Mouse (Mus musculus) G1E (cell line): ENCODE data around the gene Gzmm. TPM values are rescaled to one million over a fixed set of nuclear protein-coding genes. Genes with fewer than 3 reads are reported as not detected.
A peak's percentile ranks its signal among the peaks of the same experiment; 100 is the strongest.

Source experiments
- ATAC-seq: 2 replicates; pipeline ENCODE4 v1.8.0; 2016; ENCODE audit warnings: mild to moderate bottlenecking; ENCODE audit not compliant: insufficient number of reproducible peaks, poor library complexity, low FRiP score, severe bottlenecking; ENCODE audit errors: extremely low read depth
- DNase-seq: peaks from one replicate; pipeline ENCODE4 v3.0.0; 2012; ENCODE audit warnings: low spot score
- H3K27me3 ChIP-seq: 2 replicates; pipeline ENCODE4 v1.6.1; 2012; ENCODE audit warnings: mild to moderate bottlenecking, low read length, inconsistent platforms; ENCODE audit not compliant: insufficient read depth
- H3K36me3 ChIP-seq: replicated peaks from 2 replicates; pipeline ENCODE3; 2012; ENCODE audit warnings: mild to moderate bottlenecking, inconsistent platforms
- H3K4me1 ChIP-seq: 2 replicates; pipeline ENCODE4 v1.6.1; 2012; ENCODE audit warnings: low read depth, low read length, inconsistent platforms, mixed read lengths; ENCODE audit not compliant: insufficient read depth
- H3K4me3 ChIP-seq: 2 replicates; pipeline ENCODE4 v1.5.1; 2012; ENCODE audit warnings: low read depth, mild to moderate bottlenecking, inconsistent platforms, low read length, moderate library complexity, mixed read lengths
- H3K9me3 ChIP-seq: replicated peaks from 2 replicates; pipeline ENCODE4 v1.6.1; 2012; ENCODE audit warnings: inconsistent platforms
- CTCF ChIP-seq: IDR thresholded peaks from 2 replicates; pipeline ENCODE4 v1.5.1; 2012; ENCODE audit warnings: low read depth, low read length, inconsistent platforms, mixed read lengths
- GATA1 ChIP-seq: IDR thresholded peaks from 2 replicates; pipeline ENCODE4 v1.6.1; 2012; ENCODE audit warnings: borderline replicate concordance, low read length, inconsistent platforms, mixed read lengths
- GATA2 ChIP-seq: IDR thresholded peaks from 2 replicates; pipeline ENCODE4 v1.6.1; 2012; ENCODE audit warnings: low read depth, low read length, inconsistent platforms, borderline replicate concordance
- POLR2AphosphoS5 ChIP-seq: IDR thresholded peaks from 2 replicates; pipeline ENCODE4 v1.6.1; 2012; ENCODE audit warnings: low read depth, low read length, inconsistent platforms; ENCODE audit not compliant: insufficient replicate concordance
- TAL1 ChIP-seq: conservative IDR thresholded peaks from 2 replicates; pipeline ENCODE4 v1.6.1; 2012; ENCODE audit warnings: low read depth, low read length, inconsistent platforms, mixed read lengths
- polyA plus RNA-seq: library from polyadenylated mRNA; stranded (reverse); fragments of >175 nt; gene quantifications from 2 replicates; pipeline ENCODE4 v1.2.3, GENCODE M21; 2012
- total RNA-seq, 2 experiments: library from RNA; stranded (forward) in 1 of 2; stranded (reverse) in 1 of 2; fragments of 200-1000 nt in 1 of 2; fragments of >200 nt in 1 of 2; fragmentation: Nextera tagmentation in 1 of 2; gene quantifications; 2 replicates each; pipeline ENCODE4 v1.2.3; 2014 to 2017

Gene Gzmm
- total RNA-seq (2014; fragmentation: Nextera tagmentation) (not detected in 2 replicates), total RNA-seq (2017) (0.33 and 0.46 TPM in 2 replicates), polyA plus RNA-seq (0.19 and 0.28 TPM in 2 replicates)

DNA sequence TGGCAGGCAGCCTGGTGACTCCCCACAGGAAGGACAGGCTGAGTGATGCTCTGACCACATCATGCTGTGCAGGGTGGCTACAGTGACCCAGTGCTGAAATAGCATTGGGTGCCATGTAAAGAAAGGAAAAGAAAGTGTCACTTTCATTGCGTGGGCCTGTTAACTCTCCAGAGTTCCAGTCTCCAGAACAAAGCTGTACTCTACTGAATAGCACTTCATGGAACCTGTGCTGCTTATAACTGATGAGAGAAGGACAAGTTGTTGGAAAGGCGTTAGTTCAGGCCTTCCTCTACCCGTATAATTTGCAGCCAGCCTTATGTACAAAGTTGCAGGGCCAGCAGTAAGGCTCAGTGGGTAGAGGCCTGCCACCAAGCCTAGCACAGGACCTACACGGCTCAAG lies at the start of gene Gzmm:
TSS of gene Gzmm (plus strand) at position 301 of the 400 bp plus-strand sequence.
- ATAC-seq, result no peak
- Histone ChIP-seq H3K27me3 (no peaks in the 10 kb centered on the region), H3K4me3 (no peak within 1 kb of the TSS), H3K36me3 (peaks cover 74% of the 10 kb centered on the region), H3K9me3 (peaks cover 6% of the 10 kb centered on the region), H3K4me1 (peaks cover 41% of the 10 kb centered on the region)
- TF ChIP-seq TAL1 (no peak), GATA1 (no peak), GATA2 (no peak), CTCF (no peak), POLR2AphosphoS5 (no peak; the same call in 1 of the 2 replicates)
- no peak for DNase-seq

DNA sequence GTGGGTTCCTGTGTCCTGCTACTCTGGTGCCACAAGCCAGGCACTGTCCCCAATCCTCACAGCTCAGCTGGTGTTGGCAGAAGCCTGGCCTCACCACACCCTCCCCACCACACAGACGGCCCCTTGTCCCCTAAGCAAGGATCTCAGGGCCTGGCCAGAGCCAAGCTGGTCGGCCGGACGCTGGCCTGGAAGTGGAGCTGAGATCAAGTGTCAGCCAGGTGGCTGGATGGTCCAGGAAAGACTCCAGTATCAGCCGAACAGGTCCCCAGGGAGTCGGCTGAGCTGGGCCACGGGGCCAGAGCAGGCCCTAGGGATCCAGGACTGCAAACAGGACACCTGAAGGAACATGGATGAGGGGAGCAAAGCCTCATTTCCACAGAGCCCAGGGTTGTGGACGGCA lies 43.1 kb upstream of the Gzmm start, which contains the start of gene Odf3l2:
TSS of gene Odf3l2 (minus strand) at position 28 of the 400 bp plus-strand sequence.
- ATAC-seq, result no peak

DNA sequence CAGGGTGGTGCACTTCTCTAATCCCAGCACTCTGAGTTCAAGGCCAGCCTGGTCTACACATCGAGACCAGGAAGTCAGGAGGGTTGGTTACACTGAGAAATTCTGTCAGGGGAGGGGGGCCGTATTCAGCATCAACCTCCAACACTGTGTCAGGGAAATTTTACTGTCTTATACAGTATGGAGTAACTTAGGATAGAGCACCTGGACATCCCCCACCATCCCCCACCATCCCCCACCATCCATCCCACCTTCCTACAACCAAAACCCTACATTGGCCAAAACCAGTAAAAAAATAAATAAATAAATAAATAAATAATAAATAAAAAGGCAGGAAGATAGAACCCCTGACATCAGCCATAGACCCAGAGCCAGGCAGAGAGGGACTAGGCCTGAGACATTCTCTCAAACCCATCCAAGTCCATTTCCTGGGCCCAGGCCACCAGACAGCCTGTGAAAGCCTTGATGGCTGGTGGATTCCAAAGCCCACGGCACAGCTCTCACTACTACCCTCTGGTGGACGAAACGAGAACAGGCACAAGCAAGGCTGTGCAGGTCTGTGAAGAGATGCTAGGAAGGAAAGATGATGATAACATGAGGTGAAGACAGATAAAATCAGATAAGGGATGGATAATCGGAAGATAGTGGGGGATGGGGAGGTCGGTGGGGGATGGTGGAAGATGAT lies 39.6 kb upstream of the Gzmm start:
- DNase-seq (peak; percentile 73), ATAC-seq (peak; percentile 34; the same call in 1 of the 2 replicates)
- TF ChIP-seq POLR2AphosphoS5 (no peak), CTCF (peak; percentile 87)
- no peaks in the 10 kb centered on the region for H3K4me1 ChIP-seq
- H3K27me3 ChIP-seq, result peaks cover 28% of the 10 kb centered on the region
- no peaks in the 10 kb centered on the region for H3K36me3 ChIP-seq
- H3K4me3 ChIP-seq, result no peak overlapping the region
- H3K9me3 ChIP-seq, result no peaks in the 10 kb centered on the region

More for the DNA sequence above, 43.1 kb upstream of the Gzmm start, which contains the start of gene Odf3l2:
- no peak for DNase-seq
- no peaks in the 10 kb centered on the region for H3K9me3 ChIP-seq
- TF ChIP-seq GATA2 (no peak), POLR2AphosphoS5 (no peak), TAL1 (no peak), GATA1 (no peak), CTCF (no peak)
- H3K4me1 ChIP-seq, result no peaks in the 10 kb centered on the region
- no peak within 1 kb of the TSS for H3K4me3 ChIP-seq
- no peaks in the 10 kb centered on the region for H3K36me3 ChIP-seq
- H3K27me3 ChIP-seq, result peaks cover 14% of the 10 kb centered on the region; the same call in 1 of the 2 replicates

GRCm38 (mm10) chr10:79652789-79653188 lies 36.0 kb upstream of the Gzmm start:
- ATAC-seq (no peak), DNase-seq (no peak)
- H3K36me3 ChIP-seq, result no peaks in the 10 kb centered on the region
- H3K4me1 ChIP-seq, result no peaks in the 10 kb centered on the region
- no peak overlapping the region for H3K4me3 ChIP-seq
- H3K9me3 ChIP-seq, result no peaks in the 10 kb centered on the region
- peaks cover 21% of the 10 kb centered on the region for H3K27me3 ChIP-seq
- TF ChIP-seq POLR2AphosphoS5 (no peak), TAL1 (no peak), GATA2 (no peak), CTCF (no peak), GATA1 (no peak)

- peaks cover 26% of the 10 kb centered on the region for H3K27me3 ChIP-seq
Measured at GRCm38 (mm10) chr10:79654946-79655395, 33.8 kb upstream of the Gzmm start.

GRCm38 (mm10) chr10:79658829-79659228 lies 30.0 kb upstream of the Gzmm start:
- ATAC-seq (no peak; the same call in 1 of the 2 replicates), DNase-seq (peak; percentile 35)
- TF ChIP-seq GATA1 (no peak), TAL1 (no peak), GATA2 (no peak), CTCF (0 out of 2 replicates have a peak, but pooled peaks have one; percentile 23), POLR2AphosphoS5 (no peak)
- Histone ChIP-seq H3K4me3 (no peak overlapping the region), H3K27me3 (peaks cover 29% of the 10 kb centered on the region), H3K9me3 (no peaks in the 10 kb centered on the region), H3K4me1 (peaks cover 10% of the 10 kb centered on the region), H3K36me3 (no peaks in the 10 kb centered on the region)

More at GRCm38 (mm10) chr10:79654946-79655395, 33.8 kb upstream of the Gzmm start:
- DNase-seq, result no peak
- no peaks in the 10 kb centered on the region for H3K9me3 ChIP-seq
- H3K4me1 ChIP-seq, result no peaks in the 10 kb centered on the region
- no peak for ATAC-seq
- TF ChIP-seq GATA2 (no peak), TAL1 (no peak), POLR2AphosphoS5 (no peak), GATA1 (no peak), CTCF (no peak)
- H3K36me3 ChIP-seq, result no peaks in the 10 kb centered on the region
- H3K4me3 ChIP-seq, result no peak overlapping the region
